Mouse (Mus musculus) erythroblast, embryonic 14.5 days (primary cell): Measurements from ENCODE around the gene Trim2. TPM values are rescaled to one million over a fixed set of nuclear protein-coding genes. Genes with fewer than 3 reads are reported as not detected.
A peak's percentile ranks its signal among the peaks of the same experiment; 100 is the strongest.

Experiments
- H3K27me3 ChIP-seq: 2 replicates; pipeline ENCODE4 v1.6.1; 2012; ENCODE audit warnings: inconsistent platforms; ENCODE audit not compliant: control insufficient read depth
- H3K36me3 ChIP-seq: 2 replicates; pipeline ENCODE4 v1.6.1; 2012; ENCODE audit warnings: mild to moderate bottlenecking, inconsistent platforms; ENCODE audit not compliant: control insufficient read depth
- H3K4me1 ChIP-seq: 2 replicates; pipeline ENCODE4 v1.6.1; 2012; ENCODE audit warnings: inconsistent platforms; ENCODE audit not compliant: control insufficient read depth
- H3K4me3 ChIP-seq: replicated peaks from 2 replicates; pipeline ENCODE3; 2012; ENCODE audit warnings: moderate library complexity, mild to moderate bottlenecking, inconsistent platforms
- H3K9me3 ChIP-seq: 2 replicates; pipeline ENCODE4 v1.6.1; 2012; ENCODE audit warnings: low read length, inconsistent platforms, mixed read lengths; ENCODE audit not compliant: control insufficient read depth
- GATA1 ChIP-seq: IDR thresholded peaks from 2 replicates; pipeline ENCODE4 v1.6.1; 2012; ENCODE audit warnings: low read length, inconsistent platforms, mixed read lengths
- TAL1 ChIP-seq: IDR thresholded peaks from 3 replicates; pipeline ENCODE4 v1.6.1; 2012; ENCODE audit warnings: low read length, inconsistent platforms, mixed read lengths
- polyA plus RNA-seq: library from polyadenylated mRNA; stranded (reverse); fragments of >175 nt; gene quantifications from 2 replicates; pipeline ENCODE4 v1.2.3, GENCODE M21; 2012

Gene Trim2
- polyA plus RNA-seq, 1 experiment, result 0.02 TPM

GRCm38 (mm10) chr3:84228203-84228870, 78.3 kb downstream of the Trim2 start:
- H3K27me3 ChIP-seq, result peaks cover 9% of the 10 kb centered on the region
- H3K9me3 ChIP-seq, result 0 out of 2 replicates have a peak, but pooled peaks cover under 1% of the 10 kb centered on the region
- TF ChIP-seq TAL1 (no peak), GATA1 (no peak)
- peaks cover 32% of the 10 kb centered on the region for H3K4me1 ChIP-seq
- H3K36me3 ChIP-seq, result no peaks in the 10 kb centered on the region
- peak overlapping the region; percentile 49 for H3K4me3 ChIP-seq

- H3K27me3 ChIP-seq, result peaks cover 10% of the 10 kb centered on the region
- peaks cover 31% of the 10 kb centered on the region for H3K4me1 ChIP-seq
- H3K36me3 ChIP-seq, result no peaks in the 10 kb centered on the region
- TF ChIP-seq GATA1 (no peak), TAL1 (no peak)
- no peaks in the 10 kb centered on the region for H3K9me3 ChIP-seq
- no peak overlapping the region for H3K4me3 ChIP-seq
Observed at GRCm38 (mm10) chr3:84227628-84228027, 79.0 kb downstream of the Trim2 start.

- H3K36me3 ChIP-seq, result no peaks in the 10 kb centered on the region
- no peak overlapping the region for H3K4me3 ChIP-seq
- TF ChIP-seq TAL1, result no peak
- TF ChIP-seq GATA1, result no peak
- H3K9me3 ChIP-seq, result no peaks in the 10 kb centered on the region
- peaks cover 33% of the 10 kb centered on the region for H3K27me3 ChIP-seq
- peaks cover 13% of the 10 kb centered on the region for H3K4me1 ChIP-seq
Observed at GRCm38 (mm10) chr3:84224982-84225381, 81.7 kb downstream of the Trim2 start.

GRCm38 (mm10) chr3:84220748-84221147, 85.9 kb downstream of the Trim2 start:
- Histone ChIP-seq H3K9me3 (no peaks in the 10 kb centered on the region), H3K27me3 (peaks cover 57% of the 10 kb centered on the region), H3K4me1 (no peaks in the 10 kb centered on the region), H3K36me3 (no peaks in the 10 kb centered on the region), H3K4me3 (no peak overlapping the region)
- TF ChIP-seq GATA1 (no peak), TAL1 (no peak)

- Histone ChIP-seq H3K9me3 (no peaks in the 10 kb centered on the region), H3K4me3 (no peak overlapping the region), H3K4me1 (no peaks in the 10 kb centered on the region), H3K36me3 (no peaks in the 10 kb centered on the region), H3K27me3 (peaks cover 57% of the 10 kb centered on the region)
- TF ChIP-seq TAL1, result no peak
- TF ChIP-seq GATA1, result no peak
Observed at GRCm38 (mm10) chr3:84220326-84220725, 86.4 kb downstream of the Trim2 start.

GRCm38 (mm10) chr3:84219720-84220273, 86.9 kb downstream of the Trim2 start:
- TF ChIP-seq GATA1 (no peak), TAL1 (no peak)
- peaks cover 57% of the 10 kb centered on the region for H3K27me3 ChIP-seq
- H3K9me3 ChIP-seq, result no peaks in the 10 kb centered on the region
- H3K36me3 ChIP-seq, result no peaks in the 10 kb centered on the region
- no peaks in the 10 kb centered on the region for H3K4me1 ChIP-seq
- H3K4me3 ChIP-seq, result no peak overlapping the region

- no peak for TF ChIP-seq GATA1
- no peak for TF ChIP-seq TAL1
- Histone ChIP-seq H3K4me1 (no peaks in the 10 kb centered on the region), H3K36me3 (no peaks in the 10 kb centered on the region), H3K4me3 (no peak overlapping the region), H3K27me3 (peaks cover 56% of the 10 kb centered on the region), H3K9me3 (no peaks in the 10 kb centered on the region)
Observed at GRCm38 (mm10) chr3:84219166-84219710, 87.4 kb downstream of the Trim2 start.

- Histone ChIP-seq H3K36me3 (no peaks in the 10 kb centered on the region), H3K27me3 (peaks cover 50% of the 10 kb centered on the region)
Observed at GRCm38 (mm10) chr3:84218498-84218897, 88.2 kb downstream of the Trim2 start.

GRCm38 (mm10) chr3:84217961-84218351, 88.7 kb downstream of the Trim2 start:
- Histone ChIP-seq H3K4me3 (no peak overlapping the region), H3K36me3 (no peaks in the 10 kb centered on the region), H3K4me1 (no peaks in the 10 kb centered on the region), H3K27me3 (peaks cover 46% of the 10 kb centered on the region), H3K9me3 (no peaks in the 10 kb centered on the region)
- TF ChIP-seq TAL1, result no peak
- no peak for TF ChIP-seq GATA1

More at GRCm38 (mm10) chr3:84218498-84218897, 88.2 kb downstream of the Trim2 start:
- no peaks in the 10 kb centered on the region for H3K4me1 ChIP-seq
- H3K4me3 ChIP-seq, result no peak overlapping the region
- no peak for TF ChIP-seq TAL1
- TF ChIP-seq GATA1, result no peak
- no peaks in the 10 kb centered on the region for H3K9me3 ChIP-seq
